Mouse (Mus musculus): ENCODE measurements at regions not wholly inside any gene's neighbourhood (a gene's known extent, or its start where the extent isn't known, plus 50 kb on each side); places are given as distances from the start of the nearest gene placed in this dataset.
A peak's percentile ranks its signal among the peaks of the same experiment; 100 is the strongest.

DNA sequence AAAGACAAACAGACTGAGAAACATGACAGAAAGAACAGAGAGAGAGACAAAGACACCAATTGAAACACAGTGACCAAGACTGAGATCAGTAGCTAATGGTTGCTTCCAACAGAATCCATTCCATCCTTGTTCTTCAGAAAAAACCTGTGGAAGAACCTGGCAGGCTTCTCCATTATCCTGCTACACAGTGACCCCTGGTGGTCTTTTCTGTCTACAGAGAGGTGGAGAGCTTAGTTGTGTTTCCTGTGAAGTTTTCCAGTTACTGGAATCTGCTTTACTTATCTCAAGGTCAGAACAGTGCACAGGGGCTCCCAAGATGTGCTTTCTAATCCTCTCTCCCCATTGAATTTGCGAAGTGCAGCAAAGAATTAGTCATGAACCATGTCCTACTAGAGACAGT lies 339.1 kb upstream of the Msl3l2 start:
- ATAC-seq (ENCODE audit: borderline replicate concordance, extremely low read depth, low FRiP score, low TSS enrichment) = no peak
- Histone ChIP-seq H3K36me3 (no peaks in the 10 kb centered on the region), H3K9me3 (no peaks in the 10 kb centered on the region), H3K4me1 (no peaks in the 10 kb centered on the region), H3K4me3 (no peak overlapping the region), H3K27me3 (no peaks in the 10 kb centered on the region), H3K4me2 (no peak overlapping the region), H3K27ac (no peak overlapping the region), H3K9ac (no peak overlapping the region)
- WGBS = 52% methylated on average over 1 of the region's 1 CpGs

- Histone ChIP-seq H3K4me3 (no peak overlapping the region), H3K4me1 (no peaks in the 10 kb centered on the region), H3K27ac (no peak overlapping the region), H3K4me2 (no peak overlapping the region), H3K36me3 (no peaks in the 10 kb centered on the region), H3K9me3 (no peaks in the 10 kb centered on the region), H3K27me3 (no peaks in the 10 kb centered on the region), H3K9ac (no peak overlapping the region)
- no peak for ATAC-seq (ENCODE audit: borderline replicate concordance, extremely low read depth, low FRiP score, low TSS enrichment)
- WGBS = 29% methylated on average over 6 of the region's 6 CpGs
Measured at GRCm38 (mm10) chr10:55769642-55770041, 337.1 kb upstream of the Msl3l2 start.

GRCm38 (mm10) chr10:55782674-55783469 lies 323.8 kb upstream of the Msl3l2 start:
- no peak overlapping the region for H3K27ac ChIP-seq
- 93% methylated on average over 2 of the region's 2 CpGs for WGBS
- ATAC-seq (ENCODE audit: borderline replicate concordance, extremely low read depth, low FRiP score, low TSS enrichment) = peak; percentile 59; the same call in 1 of the 2 replicates

GRCm38 (mm10) chr10:55813966-55814365 lies 292.8 kb upstream of the Msl3l2 start:
- Histone ChIP-seq H3K4me3 (no peak overlapping the region), H3K27me3 (no peaks in the 10 kb centered on the region)
- ATAC-seq (ENCODE audit: borderline replicate concordance, extremely low read depth, low FRiP score, low TSS enrichment) = no peak

More at GRCm38 (mm10) chr10:55782674-55783469, 323.8 kb upstream of the Msl3l2 start:
- H3K36me3 ChIP-seq = no peaks in the 10 kb centered on the region
- H3K27me3 ChIP-seq = no peaks in the 10 kb centered on the region
- no peaks in the 10 kb centered on the region for H3K4me1 ChIP-seq
- H3K4me2 ChIP-seq = no peak overlapping the region
- H3K4me3 ChIP-seq = no peak overlapping the region
- no peaks in the 10 kb centered on the region for H3K9me3 ChIP-seq
- H3K9ac ChIP-seq = no peak overlapping the region

DNA sequence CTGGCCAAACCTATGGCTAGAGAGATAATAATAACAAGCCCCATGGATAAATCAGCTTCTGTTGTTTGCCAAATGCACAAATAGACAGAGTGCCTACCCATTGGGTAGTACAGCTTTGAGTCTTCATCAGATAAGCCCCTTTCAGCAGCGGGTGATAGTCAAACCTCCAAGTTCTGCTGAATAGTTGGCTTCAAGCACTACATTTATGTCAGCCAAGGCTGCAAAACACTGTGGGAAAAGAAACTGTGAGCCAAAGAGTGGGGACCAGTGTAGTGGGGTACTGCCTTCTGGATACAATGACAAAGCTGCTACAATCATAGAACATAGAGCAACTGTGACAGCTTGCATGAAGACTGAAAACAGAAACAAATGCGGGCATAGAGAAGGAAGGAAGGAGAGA lies 255.4 kb upstream of the Msl3l2 start:
- 74% methylated on average over 2 of the region's 2 CpGs for WGBS
- ATAC-seq (ENCODE audit: borderline replicate concordance, extremely low read depth, low FRiP score, low TSS enrichment) = no peak
- H3K27me3 ChIP-seq = no peaks in the 10 kb centered on the region
- H3K4me2 ChIP-seq = no peak overlapping the region
- no peak overlapping the region for H3K27ac ChIP-seq
- H3K36me3 ChIP-seq = no peaks in the 10 kb centered on the region
- no peak overlapping the region for H3K4me3 ChIP-seq
- H3K4me1 ChIP-seq = no peaks in the 10 kb centered on the region
- H3K9me3 ChIP-seq = no peaks in the 10 kb centered on the region
- H3K9ac ChIP-seq = no peak overlapping the region

More at GRCm38 (mm10) chr10:55813966-55814365, 292.8 kb upstream of the Msl3l2 start:
- Histone ChIP-seq H3K36me3 (no peaks in the 10 kb centered on the region), H3K27ac (no peak overlapping the region), H3K9ac (no peak overlapping the region), H3K4me2 (no peak overlapping the region), H3K9me3 (no peaks in the 10 kb centered on the region), H3K4me1 (no peaks in the 10 kb centered on the region)
- 87% methylated on average over 2 of the region's 2 CpGs for WGBS

DNA sequence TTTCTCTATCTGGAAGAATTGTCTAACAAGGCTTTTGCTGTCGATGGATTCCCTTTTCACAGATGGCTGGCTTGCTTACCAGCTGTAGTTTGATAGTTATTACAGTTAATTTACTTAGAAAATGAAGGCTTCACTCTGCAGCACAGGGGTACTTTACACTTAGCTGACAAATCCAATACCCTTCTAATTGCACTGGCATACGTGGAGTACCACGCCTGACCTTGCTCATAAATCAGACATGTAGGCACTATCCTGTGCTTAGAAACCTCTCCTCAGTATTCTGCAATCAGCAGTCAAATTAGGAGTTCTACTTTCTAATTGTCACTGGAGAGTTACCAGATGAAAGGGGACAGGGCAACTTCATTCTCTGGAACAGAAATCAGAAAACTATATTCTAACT lies 214.1 kb upstream of the Msl3l2 start:
- no peak overlapping the region for H3K27ac ChIP-seq
- no peaks in the 10 kb centered on the region for H3K9me3 ChIP-seq
- no peak for ATAC-seq (ENCODE audit: borderline replicate concordance, extremely low read depth, low FRiP score, low TSS enrichment)
- no peaks in the 10 kb centered on the region for H3K36me3 ChIP-seq
- H3K9ac ChIP-seq = no peak overlapping the region
- H3K4me1 ChIP-seq = no peaks in the 10 kb centered on the region
- no peaks in the 10 kb centered on the region for H3K27me3 ChIP-seq
- no peak overlapping the region for H3K4me2 ChIP-seq
- no peak overlapping the region for H3K4me3 ChIP-seq
- 74% methylated on average over 3 of the region's 3 CpGs for WGBS

- no peak for ATAC-seq (ENCODE audit: borderline replicate concordance, extremely low read depth, low FRiP score, low TSS enrichment)
- no peaks in the 10 kb centered on the region for H3K36me3 ChIP-seq
- H3K4me2 ChIP-seq = no peak overlapping the region
- no peak overlapping the region for H3K4me3 ChIP-seq
- H3K9ac ChIP-seq = no peak overlapping the region
- no peaks in the 10 kb centered on the region for H3K4me1 ChIP-seq
- no peaks in the 10 kb centered on the region for H3K27me3 ChIP-seq
- no peaks in the 10 kb centered on the region for H3K9me3 ChIP-seq
- H3K27ac ChIP-seq = no peak overlapping the region
- 66% methylated on average over 4 of the region's 4 CpGs for WGBS
Measured at GRCm38 (mm10) chr10:55929100-55929499, 177.6 kb upstream of the Msl3l2 start.

- H3K9ac ChIP-seq = no peak overlapping the region
- no peaks in the 10 kb centered on the region for H3K9me3 ChIP-seq
- WGBS = 43% methylated on average over 2 of the region's 2 CpGs
- ATAC-seq (ENCODE audit: borderline replicate concordance, extremely low read depth, low FRiP score, low TSS enrichment) = no peak
- no peaks in the 10 kb centered on the region for H3K36me3 ChIP-seq
- H3K27ac ChIP-seq = no peak overlapping the region
- no peaks in the 10 kb centered on the region for H3K4me1 ChIP-seq
- H3K4me2 ChIP-seq = no peak overlapping the region
- H3K4me3 ChIP-seq = no peak overlapping the region
- no peaks in the 10 kb centered on the region for H3K27me3 ChIP-seq
Measured at GRCm38 (mm10) chr10:55933993-55934392, 172.7 kb upstream of the Msl3l2 start.

DNA sequence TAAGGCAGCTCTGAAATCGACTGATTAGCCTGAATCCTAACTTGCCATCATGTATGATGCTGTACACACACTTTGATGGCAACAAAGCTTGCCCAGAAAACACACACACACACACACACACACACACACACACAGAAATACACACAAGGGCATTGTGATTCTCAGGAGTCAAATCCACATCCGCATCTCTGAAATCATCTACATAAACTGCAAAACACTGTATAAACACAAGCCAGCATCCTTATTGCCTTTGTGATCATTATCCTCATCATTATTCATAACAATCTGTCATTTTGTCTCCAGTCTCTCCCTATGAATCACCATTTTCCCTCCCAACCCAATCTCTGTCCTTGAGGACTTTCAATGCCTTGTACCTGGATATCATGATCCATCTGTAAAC lies 171.3 kb upstream of the Msl3l2 start:
- no peak overlapping the region for H3K4me2 ChIP-seq
- no peaks in the 10 kb centered on the region for H3K27me3 ChIP-seq
- no peak overlapping the region for H3K9ac ChIP-seq
- H3K9me3 ChIP-seq = no peaks in the 10 kb centered on the region
- no peak for ATAC-seq (ENCODE audit: borderline replicate concordance, extremely low read depth, low FRiP score, low TSS enrichment)
- no peaks in the 10 kb centered on the region for H3K4me1 ChIP-seq
- WGBS = 72% methylated on average over 2 of the region's 2 CpGs
- H3K4me3 ChIP-seq = no peak overlapping the region
- no peaks in the 10 kb centered on the region for H3K36me3 ChIP-seq
- H3K27ac ChIP-seq = no peak overlapping the region

DNA sequence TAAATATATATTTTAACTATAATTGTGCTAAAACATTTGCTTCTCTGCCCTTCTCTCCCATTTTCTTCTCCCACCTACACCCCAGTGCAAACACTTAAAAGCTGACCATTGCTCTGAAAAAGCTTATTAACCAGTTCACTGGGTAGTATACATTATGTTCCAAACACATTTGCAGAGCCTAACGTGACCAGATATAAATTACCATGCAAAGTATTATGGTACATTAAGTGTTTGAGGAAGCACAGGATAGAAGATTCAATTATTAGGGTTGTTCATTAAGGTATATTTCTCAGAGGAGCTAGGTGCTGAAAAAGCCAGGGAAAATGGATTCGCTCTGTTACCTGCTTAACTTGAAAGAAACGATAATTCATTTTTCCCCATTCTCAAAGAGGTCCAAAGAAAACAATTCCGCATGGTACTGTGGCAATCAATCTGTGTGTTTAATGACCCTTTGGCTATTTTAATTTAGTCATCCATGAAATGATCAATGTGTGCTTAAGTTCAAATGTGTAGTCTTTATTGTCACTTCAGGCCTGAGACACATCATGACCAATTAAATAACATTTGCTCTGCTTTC lies 144.0 kb upstream of the Msl3l2 start:
- Histone ChIP-seq H3K4me3 (no peak overlapping the region), H3K27ac (no peak overlapping the region), H3K36me3 (no peaks in the 10 kb centered on the region), H3K27me3 (no peaks in the 10 kb centered on the region), H3K4me2 (no peak overlapping the region), H3K9me3 (no peaks in the 10 kb centered on the region), H3K4me1 (no peaks in the 10 kb centered on the region), H3K9ac (no peak overlapping the region)
- WGBS = 86% methylated on average over 4 of the region's 4 CpGs
- ATAC-seq (ENCODE audit: borderline replicate concordance, extremely low read depth, low FRiP score, low TSS enrichment) = no peak

Data from lung, embryonic 15.5 days (tissue).